Mouse (Mus musculus) ES-E14 (cell line): ENCODE results near the gene Map2k5. TPM values are rescaled to one million over a fixed set of nuclear protein-coding genes. Genes with fewer than 3 reads are reported as not detected.

ENCODE experiments used
- DNase-seq: peaks from one replicate; pipeline ENCODE4 v3.0.0-alpha.2; 2013; ENCODE audit warnings: low read depth, low spot score
- H3K27ac ChIP-seq: 2 replicates; pipeline ENCODE4 v1.5.1; 2012; ENCODE audit warnings: low read depth, mild to moderate bottlenecking, low read length, moderate library complexity, mixed read lengths; ENCODE audit not compliant: poor library complexity, insufficient read depth, severe bottlenecking
- H3K36me3 ChIP-seq: 2 replicates; pipeline ENCODE4 v1.6.1; 2012; ENCODE audit warnings: mild to moderate bottlenecking, low read length, moderate library complexity, mixed read lengths; ENCODE audit not compliant: control insufficient read depth, poor library complexity, insufficient read depth, severe bottlenecking
- H3K4me1 ChIP-seq, 2 experiments: fragments of 150-350 bp in 1 of 2; sonication (generic) in 1 of 2; 2 replicates each; pipeline ENCODE4 v1.6.1; 2012; ENCODE audit warnings: low read length in 2 of 2, mild to moderate bottlenecking in 1 of 2, mixed read lengths in 1 of 2; ENCODE audit not compliant: control insufficient read depth in 2 of 2, insufficient read depth in 2 of 2, poor library complexity in 1 of 2
- H3K4me3 ChIP-seq, 2 experiments: fragments of 150-350 bp in 1 of 2; sonication (generic) in 1 of 2; 2 replicates each; pipeline ENCODE4 v1.5.1; 2012; ENCODE audit warnings: low read length in 2 of 2, low read depth in 1 of 2, mild to moderate bottlenecking in 1 of 2, mixed read lengths in 1 of 2; ENCODE audit not compliant: insufficient read depth in 1 of 2, poor library complexity in 1 of 2, severe bottlenecking in 1 of 2
- H3K9ac ChIP-seq: 2 replicates; pipeline ENCODE4 v1.6.1; 2012; ENCODE audit warnings: low read depth, mild to moderate bottlenecking, low read length, mixed read lengths; ENCODE audit not compliant: poor library complexity, insufficient read depth, severe bottlenecking
- H3K9me3 ChIP-seq: fragments of 150-350 bp; sonication (generic); 2 replicates; pipeline ENCODE4 v1.6.1; 2012; ENCODE audit warnings: low read depth, mild to moderate bottlenecking, low read length; ENCODE audit not compliant: control insufficient read depth, insufficient read depth
- CHD2 ChIP-seq: IDR thresholded peaks from 2 replicates; pipeline ENCODE4 v1.6.1; 2014; ENCODE audit warnings: mild to moderate bottlenecking, low read depth, low read length, inconsistent platforms
- HCFC1 ChIP-seq: IDR thresholded peaks from 2 replicates; pipeline ENCODE4 v1.6.1; 2012; ENCODE audit warnings: low read length, inconsistent platforms, borderline replicate concordance; ENCODE audit not compliant: insufficient read depth
- MAFK ChIP-seq: IDR thresholded peaks from 2 replicates; pipeline ENCODE4 v1.6.1; 2014; ENCODE audit warnings: mild to moderate bottlenecking, low read depth, low read length, inconsistent platforms; ENCODE audit not compliant: insufficient read depth
- ZC3H11A ChIP-seq: IDR thresholded peaks from 2 replicates; pipeline ENCODE4 v1.6.1; 2012; ENCODE audit warnings: low read depth, mild to moderate bottlenecking, inconsistent platforms, low read length, borderline replicate concordance
- ZNF384 ChIP-seq: IDR thresholded peaks from 2 replicates; pipeline ENCODE4 v1.6.1; 2012; ENCODE audit warnings: low read depth, low read length, inconsistent platforms
- in situ Hi-C, 2 experiments: fragments of 600-800 bp; cut with MboI; formaldehyde crosslinking; loops; one replicate each; pipeline ENCODE4 v1.15.1; 2025; ENCODE audit warnings: low sequenced_read_pairs in 2 of 2, inconsistent platforms in 1 of 2; ENCODE audit not compliant: unreplicated experiment in 2 of 2
- total RNA-seq: library from RNA; depleted of rRNA; stranded (reverse); fragments of 300-350 nt; gene quantifications from 2 replicates; pipeline ENCODE4 v1.2.3, GENCODE M21; 2012

Map2k5 gene
- total RNA-seq, 1 experiment, result 8.3 TPM

- Histone ChIP-seq H3K9me3 (no peaks in the 10 kb centered on the region), H3K4me1 (no peaks in the 10 kb centered on the region), H3K4me3 (no peak overlapping the region), H3K36me3 (no peaks in the 10 kb centered on the region), H3K9ac (no peak overlapping the region), H3K27ac (no peak overlapping the region)
- no peak for DNase-seq
- in situ Hi-C loops, result no loop called here
- TF ChIP-seq ZNF384 (no peak), CHD2 (no peak), HCFC1 (no peak)
Observed at GRCm38 (mm10) chr9:63339256-63339655, 38.4 kb downstream of the Map2k5 start.

GRCm38 (mm10) chr9:63338716-63339115 is 39.0 kb downstream of the Map2k5 start:
- TF ChIP-seq HCFC1 (no peak), CHD2 (no peak), MAFK (no peak), ZNF384 (no peak), ZC3H11A (no peak)
- H3K4me3 ChIP-seq, result no peak overlapping the region
- no peaks in the 10 kb centered on the region for H3K4me1 ChIP-seq
- no peak for DNase-seq
- in situ Hi-C loops, result no loop called here
- no peaks in the 10 kb centered on the region for H3K9me3 ChIP-seq
- H3K9ac ChIP-seq, result no peak overlapping the region
- no peak overlapping the region for H3K27ac ChIP-seq
- H3K36me3 ChIP-seq, result peaks cover 2% of the 10 kb centered on the region; the same call in 1 of the 2 replicates

GRCm38 (mm10) chr9:63335816-63336215 is 41.9 kb downstream of the Map2k5 start:
- Histone ChIP-seq H3K9ac (no peak overlapping the region), H3K36me3 (peaks cover 3% of the 10 kb centered on the region; the same call in 1 of the 2 replicates), H3K4me1 (no peaks in the 10 kb centered on the region), H3K9me3 (no peaks in the 10 kb centered on the region), H3K4me3 (no peak overlapping the region), H3K27ac (no peak overlapping the region)
- TF ChIP-seq ZC3H11A (no peak), CHD2 (no peak)
- DNase-seq, result no peak
- in situ Hi-C loops, result no loop called here

- Histone ChIP-seq H3K36me3 (peaks cover 3% of the 10 kb centered on the region; the same call in 1 of the 2 replicates), H3K9ac (no peak overlapping the region), H3K27ac (no peak overlapping the region), H3K4me1 (no peaks in the 10 kb centered on the region), H3K9me3 (no peaks in the 10 kb centered on the region), H3K4me3 (no peak overlapping the region)
- peak; percentile 40 for DNase-seq
- TF ChIP-seq CHD2, result no peak
- 0 out of 2 replicates have a peak, but pooled peaks have one; percentile 50 for TF ChIP-seq ZC3H11A
- TF ChIP-seq HCFC1, result 0 out of 2 replicates have a peak, but pooled peaks have one; percentile 17
- TF ChIP-seq ZNF384, result no peak
- in situ Hi-C loops, result no loop called here
Observed at GRCm38 (mm10) chr9:63333074-63333473, 44.6 kb downstream of the Map2k5 start.

- Histone ChIP-seq H3K4me3 (no peak overlapping the region), H3K36me3 (peaks cover 3% of the 10 kb centered on the region; the same call in 1 of the 2 replicates), H3K9ac (no peak overlapping the region), H3K4me1 (no peaks in the 10 kb centered on the region), H3K27ac (no peak overlapping the region), H3K9me3 (no peaks in the 10 kb centered on the region)
- in situ Hi-C loops, result no loop called here
- TF ChIP-seq CHD2 (no peak), MAFK (no peak), ZNF384 (no peak), ZC3H11A (no peak), HCFC1 (no peak)
- DNase-seq, result peak; percentile 25
Observed at GRCm38 (mm10) chr9:63331246-63331645, 46.5 kb downstream of the Map2k5 start.
